Mouse (Mus musculus) stomach, postnatal 0 days (tissue): ENCODE measurements around the gene Cog2.

Experiments
- CTCF ChIP-seq: IDR thresholded peaks from 2 replicates; pipeline ENCODE4 v1.5.1; 2016; ENCODE audit warnings: antibody characterized with exemption, low read depth, mild to moderate bottlenecking, moderate library complexity
- EP300 ChIP-seq: optimal IDR thresholded peaks from 2 replicates; pipeline ENCODE3; 2016; ENCODE audit warnings: antibody characterized with exemption

DNA sequence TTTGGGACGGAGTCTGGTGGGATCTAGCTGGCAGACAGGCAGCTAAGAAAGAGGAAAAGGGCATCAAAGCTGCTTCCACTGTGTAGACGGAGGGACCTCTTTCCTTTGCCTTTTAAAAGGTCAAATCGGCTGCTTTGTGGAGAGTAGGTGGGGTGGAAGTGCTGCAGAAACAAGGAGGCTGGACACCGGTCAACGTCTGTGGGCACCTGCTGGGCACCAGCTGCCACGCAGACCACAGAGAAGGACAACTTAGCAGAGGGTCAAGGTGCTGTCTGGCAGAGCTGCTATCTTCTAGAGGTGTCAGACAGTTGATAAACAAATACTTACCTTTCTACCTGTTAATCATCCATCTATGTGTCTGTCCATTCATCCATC, 12.3 kb upstream of the Cog2 start:
- TF ChIP-seq CTCF (no peak), EP300 (no peak)
